Mouse (Mus musculus): ENCODE data around the gene Pgrmc1.

DNA sequence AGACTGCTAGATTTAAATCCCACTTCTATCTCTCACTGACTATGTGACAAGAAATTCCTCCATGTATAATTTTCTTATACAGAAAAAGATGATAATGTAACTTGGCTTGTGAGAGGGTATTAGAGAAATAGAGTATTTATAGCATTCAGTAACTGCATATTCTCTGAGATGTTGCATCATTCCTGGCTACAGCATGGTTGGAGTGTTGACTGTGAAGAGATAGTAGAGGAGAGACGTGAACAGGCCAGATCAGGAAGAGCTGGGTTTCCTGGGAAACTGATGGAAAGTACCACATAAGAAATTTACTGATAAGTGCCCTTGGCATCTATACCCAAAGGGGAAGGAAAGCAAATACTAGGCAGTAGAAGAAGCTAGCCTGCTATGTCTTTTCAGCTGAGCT lies 6.9 kb upstream of the Pgrmc1 start:
- TF ChIP-seq CTCF (IDR thresholded peaks at IDR 0.05; ENCODE audit: low read depth) (no peak), EP300 (IDR thresholded peaks at IDR 0.05; ENCODE audit: low read depth) (no peak)
